Mouse (Mus musculus) heart, postnatal 0 days (tissue): ENCODE data around the gene Cadm4. TPM values are rescaled to one million over a fixed set of nuclear protein-coding genes. Genes with fewer than 3 reads are reported as not detected.

Experiments used
- ATAC-seq: fragments of 200-750 bp; cut with Nextera tagmentation; 2 replicates; pipeline ENCODE4 v1.8.0; 2017; ENCODE audit warnings: low read depth, moderate number of reproducible peaks, moderate library complexity; ENCODE audit not compliant: insufficient read depth
- DNase-seq: peaks from one replicate; pipeline ENCODE4 v3.0.0-alpha.2; 2016; ENCODE audit warnings: low spot score
- H3K27ac ChIP-seq: fragments of 300-500 bp; sonication (generic); 2 replicates; pipeline ENCODE4 v1.5.1; 2014; ENCODE audit warnings: low read depth, mild to moderate bottlenecking
- H3K27me3 ChIP-seq: fragments of 300-500 bp; sonication (generic); 2 replicates; pipeline ENCODE4 v1.6.1; 2014; ENCODE audit warnings: low read length, mixed read lengths; ENCODE audit not compliant: control insufficient read depth, insufficient read depth
- H3K36me3 ChIP-seq: fragments of 300-500 bp; sonication (generic); replicated peaks from 2 replicates; pipeline ENCODE4 v1.6.1; 2014; ENCODE audit warnings: low read length, mixed read lengths; ENCODE audit not compliant: control insufficient read depth, insufficient read depth
- H3K4me1 ChIP-seq: fragments of 300-500 bp; sonication (generic); 2 replicates; pipeline ENCODE4 v1.6.1; 2014; ENCODE audit warnings: antibody characterized with exemption; ENCODE audit not compliant: control insufficient read depth, insufficient read depth
- H3K4me2 ChIP-seq: fragments of 300-500 bp; sonication (generic); 2 replicates; pipeline ENCODE4 v1.6.1; 2014; ENCODE audit warnings: low read depth, mild to moderate bottlenecking, low read length, moderate library complexity
- H3K4me3 ChIP-seq: fragments of 300-500 bp; sonication (generic); 2 replicates; pipeline ENCODE4 v1.5.1; 2014; ENCODE audit warnings: low read depth, low read length
- H3K9ac ChIP-seq: fragments of 300-500 bp; sonication (generic); replicated peaks from 2 replicates; pipeline ENCODE4 v1.6.1; 2014; ENCODE audit warnings: low read depth, low read length, mixed read lengths
- H3K9me3 ChIP-seq: fragments of 300-500 bp; sonication (generic); replicated peaks from 2 replicates; pipeline ENCODE4 v1.6.1; 2016; ENCODE audit warnings: low read length; ENCODE audit not compliant: control insufficient read depth
- CTCF ChIP-seq: IDR thresholded peaks from 2 replicates; pipeline ENCODE4 v1.5.1; 2016; ENCODE audit warnings: antibody characterized with exemption, control low read depth, low read depth
- EP300 ChIP-seq: IDR thresholded peaks from 2 replicates; pipeline ENCODE4 v1.6.1; 2016; ENCODE audit warnings: antibody characterized with exemption, low read depth
- WGBS: fragments of 180-500 bp; shearing (Covaris S2); extraction: QIAGEN DNeasy Blood & Tissue Kit; methylation state at CpG from one replicate; pipeline ENCODE4 v1.1.7; 2014; 5-methylcytosine and 5-hydroxymethylcytosine counted together
- polyA plus RNA-seq: library from polyadenylated mRNA; unstranded; fragments of >200 nt; fragmentation: Nextera tagmentation; extraction: Ambion mirVana; gene quantifications from 2 replicates; pipeline ENCODE4 v1.2.1, GENCODE M21; 2015
- total RNA-seq: library from RNA; depleted of rRNA; stranded (reverse); fragments of >200 nt; gene quantifications from 2 replicates; pipeline ENCODE4 v1.2.3, GENCODE M21; 2014; ENCODE audit warnings: low replicate concordance; rRNA removed

The Cadm4 gene
- total and polyA plus RNA-seq, 2 experiments from 2014 or later: 4.2 to 30.5 TPM

GRCm38 (mm10) chr7:24546068-24546614 is 64.3 kb downstream of the Cadm4 start, which contains the start of the genes Pinlyp and Xrcc1:
TSS of gene Pinlyp (minus strand) at chr7:24546118.
TSS of gene Xrcc1 (plus strand) at chr7:24546289.
- no peaks in the 10 kb centered on the region for H3K27me3 ChIP-seq
- DNase-seq (no peak), ATAC-seq (no peak)
- H3K4me2 ChIP-seq: peak within 1 kb of the TSS; percentile 85
- WGBS: 29% methylated on average over 13 of the region's 13 CpGs
- no peaks in the 10 kb centered on the region for H3K9me3 ChIP-seq
- H3K4me1 ChIP-seq: peaks cover 4% of the 10 kb centered on the region; the same call in 1 of the 2 replicates
- H3K27ac ChIP-seq: peak within 1 kb of the TSS; percentile 24
- no peak for TF ChIP-seq EP300
- no peak for TF ChIP-seq CTCF
- H3K36me3 ChIP-seq: peaks cover 16% of the 10 kb centered on the region
- peak within 1 kb of the TSS; percentile 84 for H3K4me3 ChIP-seq
- H3K9ac ChIP-seq: peak within 1 kb of the TSS; percentile 82

GRCm38 (mm10) chr7:24546634-24547389 is 65.0 kb downstream of the Cadm4 start:
- H3K27ac ChIP-seq: peak overlapping the region; percentile 24
- H3K4me3 ChIP-seq: peak overlapping the region; percentile 84
- H3K9ac ChIP-seq: peak overlapping the region; percentile 82
- peak overlapping the region; percentile 85 for H3K4me2 ChIP-seq
- TF ChIP-seq CTCF (no peak), EP300 (no peak)
- DNase-seq: peak; percentile 100
- WGBS: under 1% methylated on average over 51 of the region's 57 CpGs
- ATAC-seq: peak; percentile 100
- no peaks in the 10 kb centered on the region for H3K9me3 ChIP-seq
- no peaks in the 10 kb centered on the region for H3K27me3 ChIP-seq
- peaks cover 4% of the 10 kb centered on the region; the same call in 1 of the 2 replicates for H3K4me1 ChIP-seq
- H3K36me3 ChIP-seq: peaks cover 16% of the 10 kb centered on the region

- Histone ChIP-seq H3K27me3 (no peaks in the 10 kb centered on the region), H3K4me3 (peak overlapping the region; percentile 84), H3K4me1 (peaks cover 4% of the 10 kb centered on the region; the same call in 1 of the 2 replicates), H3K4me2 (peak overlapping the region; percentile 85), H3K27ac (0 out of 2 replicates have a peak overlapping the region, but pooled peaks have one; percentile 14), H3K9ac (peak overlapping the region; percentile 82), H3K36me3 (peaks cover 23% of the 10 kb centered on the region), H3K9me3 (no peaks in the 10 kb centered on the region)
- WGBS: 20% methylated on average over 13 of the region's 13 CpGs
- TF ChIP-seq CTCF: no peak
- TF ChIP-seq EP300: no peak
- ATAC-seq: no peak
- DNase-seq: no peak
Measured at GRCm38 (mm10) chr7:24547534-24548036, 65.8 kb downstream of the Cadm4 start.

- Histone ChIP-seq H3K36me3 (peaks cover 37% of the 10 kb centered on the region), H3K27me3 (no peaks in the 10 kb centered on the region), H3K9me3 (no peaks in the 10 kb centered on the region), H3K4me1 (no peaks in the 10 kb centered on the region), H3K4me2 (no peak overlapping the region), H3K4me3 (no peak overlapping the region), H3K27ac (no peak overlapping the region), H3K9ac (no peak overlapping the region)
- ATAC-seq (no peak), DNase-seq (no peak)
- TF ChIP-seq EP300 (no peak), CTCF (no peak)
- WGBS: 79% methylated on average over 12 of the region's 12 CpGs
Measured at GRCm38 (mm10) chr7:24551985-24552759, 70.3 kb downstream of the Cadm4 start.

Other genes starting within 250 kb of the Cadm4 start
- gene Zfp109, start 244.5 kb upstream of the Cadm4 start, total RNA-seq: 2.7 and 6.6 TPM in 2 replicates
- 1.1 and 1.2 TPM in 2 replicates for gene Zfp109, start 244.5 kb upstream of the Cadm4 start, polyA plus RNA-seq
- 1.1 and 2.5 TPM in 2 replicates for gene Zfp108, start 227.2 kb upstream of the Cadm4 start, total RNA-seq
- gene Zfp108, start 227.2 kb upstream of the Cadm4 start, polyA plus RNA-seq: 1.1 and 1.5 TPM in 2 replicates
- 6.8 and 7.8 TPM in 2 replicates for gene Zfp93, start 211.6 kb upstream of the Cadm4 start, total RNA-seq
- gene Zfp93, start 211.6 kb upstream of the Cadm4 start, polyA plus RNA-seq: 4.1 and 5.0 TPM in 2 replicates
- gene Zfp61, start 180.8 kb upstream of the Cadm4 start, total RNA-seq: 3.4 and 14.6 TPM in 2 replicates
- gene Zfp61, start 180.8 kb upstream of the Cadm4 start, polyA plus RNA-seq: 6.7 and 6.8 TPM in 2 replicates
- gene Zfp94, start 165.4 kb upstream of the Cadm4 start, total RNA-seq: 0.95 and 4.1 TPM in 2 replicates
- gene Zfp94, start 165.4 kb upstream of the Cadm4 start, polyA plus RNA-seq: 2.8 and 2.9 TPM in 2 replicates
- not detected in 2 replicates for gene Tescl, start 148.1 kb upstream of the Cadm4 start, total RNA-seq
- gene Tescl, start 148.1 kb upstream of the Cadm4 start, polyA plus RNA-seq: 0.14 TPM in 1 of 2 replicates, not detected in the other
- gene Lypd5, start 132.8 kb upstream of the Cadm4 start, total RNA-seq: not detected in 2 replicates
- not detected in 2 replicates for gene Lypd5, start 132.8 kb upstream of the Cadm4 start, polyA plus RNA-seq
- 0.69 and 2.0 TPM in 2 replicates for gene Kcnn4, start 111.8 kb upstream of the Cadm4 start, total RNA-seq
- gene Kcnn4, start 111.8 kb upstream of the Cadm4 start, polyA plus RNA-seq: 0.85 and 0.98 TPM in 2 replicates
- 15.5 and 30.2 TPM in 2 replicates for gene Smg9, start 82.4 kb upstream of the Cadm4 start, total RNA-seq
- 13.1 and 13.5 TPM in 2 replicates for gene Smg9, start 82.4 kb upstream of the Cadm4 start, polyA plus RNA-seq
- gene Irgc1, start 29.7 kb upstream of the Cadm4 start, total RNA-seq: not detected in 2 replicates
- gene Irgc1, start 29.7 kb upstream of the Cadm4 start, polyA plus RNA-seq: not detected in 2 replicates
- 13.1 and 16.0 TPM in 2 replicates for gene Plaur, start 19.5 kb upstream of the Cadm4 start, total RNA-seq
- 6.1 and 6.5 TPM in 2 replicates for gene Plaur, start 19.5 kb upstream of the Cadm4 start, polyA plus RNA-seq
- gene Zfp428, start 25.0 kb downstream of the Cadm4 start, total RNA-seq: 24.8 and 36.3 TPM in 2 replicates
- 39.1 and 39.3 TPM in 2 replicates for gene Zfp428, start 25.0 kb downstream of the Cadm4 start, polyA plus RNA-seq
- gene AC161166.1, start 30.4 kb downstream of the Cadm4 start, total RNA-seq: not detected in 2 replicates
- 0.10 and 0.19 TPM in 2 replicates for gene AC161166.1, start 30.4 kb downstream of the Cadm4 start, polyA plus RNA-seq
- gene Irgq, start 48.7 kb downstream of the Cadm4 start, total RNA-seq: 22.1 and 24.5 TPM in 2 replicates
- 4.5 and 4.8 TPM in 2 replicates for gene Irgq, start 48.7 kb downstream of the Cadm4 start, polyA plus RNA-seq
- gene Pinlyp, start 64.1 kb downstream of the Cadm4 start, total RNA-seq: not detected in 2 replicates
- gene Pinlyp, start 64.1 kb downstream of the Cadm4 start, polyA plus RNA-seq: not detected in 2 replicates
- 30.3 and 46.1 TPM in 2 replicates for gene Xrcc1, start 64.3 kb downstream of the Cadm4 start, total RNA-seq
- 30.7 and 31.1 TPM in 2 replicates for gene Xrcc1, start 64.3 kb downstream of the Cadm4 start, polyA plus RNA-seq
- gene Ethe1, start 105.5 kb downstream of the Cadm4 start, total RNA-seq: 21.2 and 42.2 TPM in 2 replicates
- 21.5 and 23.1 TPM in 2 replicates for gene Ethe1, start 105.5 kb downstream of the Cadm4 start, polyA plus RNA-seq
- 0.04 TPM in 1 of 2 replicates, not detected in the other for gene Zfp575, start 105.6 kb downstream of the Cadm4 start, total RNA-seq
- gene Zfp575, start 105.6 kb downstream of the Cadm4 start, polyA plus RNA-seq: 0.58 and 0.67 TPM in 2 replicates
- not detected in 2 replicates for gene Phldb3, start 128.7 kb downstream of the Cadm4 start, total RNA-seq
- gene Phldb3, start 128.7 kb downstream of the Cadm4 start, polyA plus RNA-seq: not detected in 2 replicates
- not detected in 2 replicates for gene Lypd3, start 154.5 kb downstream of the Cadm4 start, total RNA-seq
- not detected in 2 replicates for gene Lypd3, start 154.5 kb downstream of the Cadm4 start, polyA plus RNA-seq
- gene Tex101, start 194.7 kb downstream of the Cadm4 start, total RNA-seq: not detected in 2 replicates
- not detected in 2 replicates for gene Tex101, start 194.7 kb downstream of the Cadm4 start, polyA plus RNA-seq
- not detected in 2 replicates for gene BC049730, start 227.2 kb downstream of the Cadm4 start, total RNA-seq
- not detected in 2 replicates for gene BC049730, start 227.2 kb downstream of the Cadm4 start, polyA plus RNA-seq
- gene Gm4763, start 244.9 kb downstream of the Cadm4 start, total RNA-seq: not detected in 2 replicates
- not detected in 2 replicates for gene Gm4763, start 244.9 kb downstream of the Cadm4 start, polyA plus RNA-seq